Mouse (Mus musculus) urinary bladder, adult 18-20 months (tissue): ENCODE measurements at regions not wholly inside any gene's neighbourhood (a gene's known extent, or its start where the extent isn't known, plus 50 kb on each side); places are given as distances from the start of the nearest gene placed in this dataset.

Source experiments
- DNase-seq, 2 experiments: peaks; one replicate each; pipeline ENCODE4 v3.0.0; 2022; ENCODE audit warnings: low spot score in 2 of 2, mixed read lengths in 2 of 2

- DNase-seq, result no peak
These were observed 155.9 kb upstream of the Ncam1 start for GRCm38 (mm10) chr9:49954601-49955000.

- DNase-seq, result no peak
These were observed 151.6 kb upstream of the Ncam1 start for GRCm38 (mm10) chr9:49950321-49950720.

GRCm38 (mm10) chr9:49948546-49948945, 149.8 kb upstream of the Ncam1 start:
- DNase-seq, result no peak

- no peak for DNase-seq
These were observed 148.1 kb upstream of the Ncam1 start for GRCm38 (mm10) chr9:49946857-49947256.

GRCm38 (mm10) chr9:49935555-49936376, 137.0 kb upstream of the Ncam1 start:
- DNase-seq, result no peak

GRCm38 (mm10) chr9:49928041-49928656, 129.4 kb upstream of the Ncam1 start:
- no peak for DNase-seq

- no peak for DNase-seq
These were observed 128.6 kb upstream of the Ncam1 start for GRCm38 (mm10) chr9:49927281-49927680.

- DNase-seq, result no peak
These were observed 127.1 kb upstream of the Ncam1 start for GRCm38 (mm10) chr9:49925796-49926195.

GRCm38 (mm10) chr9:49923981-49924501, 125.3 kb upstream of the Ncam1 start:
- DNase-seq, result no peak

GRCm38 (mm10) chr9:49922770-49923169, 124.0 kb upstream of the Ncam1 start:
- no peak for DNase-seq

GRCm38 (mm10) chr9:49922162-49922561, 123.4 kb upstream of the Ncam1 start:
- DNase-seq, result no peak

GRCm38 (mm10) chr9:49921306-49921705, 122.6 kb upstream of the Ncam1 start:
- no peak for DNase-seq

- no peak for DNase-seq
These were observed 116.5 kb upstream of the Ncam1 start for GRCm38 (mm10) chr9:49915046-49915719.

GRCm38 (mm10) chr9:49913677-49914076, 115.0 kb upstream of the Ncam1 start:
- no peak for DNase-seq

GRCm38 (mm10) chr9:49912306-49912705, 113.6 kb upstream of the Ncam1 start:
- DNase-seq, result no peak

- no peak for DNase-seq
These were observed 107.6 kb upstream of the Ncam1 start for GRCm38 (mm10) chr9:49906306-49906705.

GRCm38 (mm10) chr9:49905703-49906102, 107.0 kb upstream of the Ncam1 start:
- no peak for DNase-seq

- no peak for DNase-seq
These were observed 100.2 kb upstream of the Ncam1 start for GRCm38 (mm10) chr9:49898947-49899346.

- DNase-seq, result no peak
These were observed 86.0 kb upstream of the Ncam1 start for GRCm38 (mm10) chr9:49884516-49885343.

GRCm38 (mm10) chr9:49879361-49880128, 80.8 kb upstream of the Ncam1 start:
- no peak for DNase-seq

GRCm38 (mm10) chr9:49874881-49875280, 76.2 kb upstream of the Ncam1 start:
- no peak for DNase-seq
